Mouse (Mus musculus) CH12.LX (cell line): ENCODE results near the gene Rnf141. TPM values are rescaled to one million over a fixed set of nuclear protein-coding genes. Genes with fewer than 3 reads are reported as not detected.

Experiments
- DNase-seq: peaks from one replicate; pipeline ENCODE4 v3.0.0-alpha.2; 2013; ENCODE audit errors: extremely low read depth
- H3K27ac ChIP-seq: 2 replicates; pipeline ENCODE4 v1.5.1; 2012; ENCODE audit warnings: low read depth, mild to moderate bottlenecking, control low read depth, moderate library complexity; ENCODE audit not compliant: insufficient read depth
- H3K27me3 ChIP-seq: replicated peaks from 2 replicates; pipeline ENCODE3; 2012; ENCODE audit warnings: inconsistent platforms
- H3K36me3 ChIP-seq, 2 experiments: replicated peaks in 1 of 2; 2 replicates each; pipeline versions ENCODE3 to v1.6.1; 2012; ENCODE audit warnings: inconsistent platforms in 1 of 2, low read length in 1 of 2, mild to moderate bottlenecking in 1 of 2, mixed read lengths in 1 of 2, moderate library complexity in 1 of 2; ENCODE audit not compliant: control insufficient read depth in 1 of 2, insufficient read depth in 1 of 2
- H3K4me1 ChIP-seq, 2 experiments: 2 replicates each; pipeline ENCODE4 v1.6.1; 2012; ENCODE audit warnings: inconsistent platforms in 1 of 2, moderate library complexity in 1 of 2; ENCODE audit not compliant: insufficient read depth in 2 of 2, control insufficient read depth in 1 of 2
- H3K4me2 ChIP-seq: 2 replicates; pipeline ENCODE4 v1.6.1; 2012; ENCODE audit warnings: low read depth, mild to moderate bottlenecking, control low read depth; ENCODE audit not compliant: poor library complexity, insufficient read depth, severe bottlenecking
- H3K4me3 ChIP-seq, 3 experiments: fragments of 150-350 bp in 1 of 3; sonication (generic) in 1 of 3; replicated peaks in 1 of 3; 2 replicates each; pipeline versions ENCODE3 to v1.5.1; 2011 to 2012; ENCODE audit warnings: low read depth in 2 of 3, low read length in 2 of 3, mild to moderate bottlenecking in 2 of 3, moderate library complexity in 2 of 3, control low read depth in 1 of 3, improper control_type of control experiment in 1 of 3, inconsistent platforms in 1 of 3, mixed read lengths in 1 of 3; ENCODE audit not compliant: poor library complexity in 1 of 3
- H3K79me2 ChIP-seq: replicated peaks from 2 replicates; pipeline ENCODE4 v1.6.1; 2012; ENCODE audit warnings: mild to moderate bottlenecking, moderate library complexity; ENCODE audit not compliant: control insufficient read depth, poor library complexity, insufficient read depth, severe bottlenecking; ENCODE audit errors: extremely low read depth
- H3K9ac ChIP-seq: 2 replicates; pipeline ENCODE4 v1.6.1; 2012; ENCODE audit warnings: low read depth, mild to moderate bottlenecking, control low read depth, moderate library complexity; ENCODE audit not compliant: insufficient read depth
- H3K9me3 ChIP-seq: replicated peaks from 2 replicates; pipeline ENCODE3; 2012; ENCODE audit warnings: low read length, inconsistent platforms, mixed read lengths
- BHLHE40 ChIP-seq: IDR thresholded peaks from 2 replicates; pipeline ENCODE4 v1.6.1; 2011; ENCODE audit warnings: mild to moderate bottlenecking, low read depth, low read length, improper control_type of control experiment
- CHD1 ChIP-seq: IDR thresholded peaks from 2 replicates; pipeline ENCODE4 v1.6.1; 2012; ENCODE audit warnings: low read depth, low read length, improper control_type of control experiment, inconsistent platforms
- CHD2 ChIP-seq: IDR thresholded peaks from 2 replicates; pipeline ENCODE4 v1.6.1; 2011; ENCODE audit warnings: low read length, improper control_type of control experiment
- CTCF ChIP-seq, 2 experiments: IDR thresholded peaks in 1 of 2; conservative IDR thresholded peaks in 1 of 2; 2 replicates each; pipeline ENCODE4 v1.5.1; 2011 to 2012; ENCODE audit warnings: low read depth in 2 of 2, low read length in 2 of 2, improper control_type of control experiment in 1 of 2, inconsistent platforms in 1 of 2, mild to moderate bottlenecking in 1 of 2, moderate library complexity in 1 of 2
- E2F4 ChIP-seq: IDR thresholded peaks from 2 replicates; pipeline ENCODE4 v1.6.1; 2011; ENCODE audit warnings: low read depth, low read length, improper control_type of control experiment; ENCODE audit not compliant: insufficient replicate concordance
- ELF1 ChIP-seq: IDR thresholded peaks from 2 replicates; pipeline ENCODE4 v1.6.1; 2014; ENCODE audit warnings: low read depth, mild to moderate bottlenecking, inconsistent platforms, low read length, improper control_type of control experiment
- EP300 ChIP-seq: IDR thresholded peaks from 2 replicates; pipeline ENCODE4 v1.6.1; 2011; ENCODE audit warnings: low read length, improper control_type of control experiment
- ETS1 ChIP-seq: conservative IDR thresholded peaks from 2 replicates; pipeline ENCODE4 v1.6.1; 2012; ENCODE audit warnings: low read depth, mild to moderate bottlenecking, inconsistent platforms, low read length, improper control_type of control experiment, moderate library complexity
- GABPA ChIP-seq: IDR thresholded peaks from 2 replicates; pipeline ENCODE4 v1.6.1; 2012; ENCODE audit warnings: low read depth, low read length, improper control_type of control experiment, inconsistent platforms; ENCODE audit not compliant: insufficient replicate concordance
- HCFC1 ChIP-seq: IDR thresholded peaks from 2 replicates; pipeline ENCODE4 v1.6.1; 2012; ENCODE audit warnings: low read depth, mild to moderate bottlenecking, inconsistent platforms, low read length, improper control_type of control experiment
- IRF4 ChIP-seq: IDR thresholded peaks from 2 replicates; pipeline ENCODE4 v1.6.1; 2014; ENCODE audit warnings: low read depth, mild to moderate bottlenecking, inconsistent platforms, low read length, improper control_type of control experiment
- JUN ChIP-seq: IDR thresholded peaks from 2 replicates; pipeline ENCODE4 v1.6.1; 2011; ENCODE audit warnings: low read depth, mild to moderate bottlenecking, low read length, improper control_type of control experiment, moderate library complexity; ENCODE audit not compliant: insufficient read depth
- JUND ChIP-seq: conservative IDR thresholded peaks from 2 replicates; pipeline ENCODE4 v1.6.1; 2011; ENCODE audit warnings: low read depth, low read length, improper control_type of control experiment
- KAT2A ChIP-seq: IDR thresholded peaks from 2 replicates; pipeline ENCODE4 v1.6.1; 2012; ENCODE audit warnings: low read length, improper control_type of control experiment, inconsistent platforms; ENCODE audit not compliant: insufficient replicate concordance
- MAFK ChIP-seq: IDR thresholded peaks from 2 replicates; pipeline ENCODE4 v1.6.1; 2011; ENCODE audit warnings: low read length, improper control_type of control experiment; ENCODE audit not compliant: insufficient replicate concordance
- MAX ChIP-seq: IDR thresholded peaks from 2 replicates; pipeline ENCODE4 v1.6.1; 2011; ENCODE audit warnings: low read length, improper control_type of control experiment
- MAZ ChIP-seq: IDR thresholded peaks from 2 replicates; pipeline ENCODE4 v1.6.1; 2012; ENCODE audit warnings: low read depth, mild to moderate bottlenecking, inconsistent platforms, low read length, improper control_type of control experiment, moderate library complexity
- MXI1 ChIP-seq: IDR thresholded peaks from 2 replicates; pipeline ENCODE4 v1.6.1; 2011; ENCODE audit warnings: mild to moderate bottlenecking, low read depth, low read length, improper control_type of control experiment
- MYC ChIP-seq: IDR thresholded peaks from 2 replicates; pipeline ENCODE4 v1.6.1; 2011; ENCODE audit warnings: low read depth, mild to moderate bottlenecking, improper control_type of control experiment, low read length
- NELFE ChIP-seq: IDR thresholded peaks from 2 replicates; pipeline ENCODE4 v1.6.1; 2011; ENCODE audit warnings: low read depth, low read length, improper control_type of control experiment
- NRF1 ChIP-seq: IDR thresholded peaks from 2 replicates; pipeline ENCODE4 v1.6.1; 2014; ENCODE audit warnings: low read depth, mild to moderate bottlenecking, inconsistent platforms, low read length, improper control_type of control experiment, moderate library complexity
- PAX5 ChIP-seq: IDR thresholded peaks from 2 replicates; pipeline ENCODE4 v1.6.1; 2012; ENCODE audit warnings: low read length, inconsistent platforms, mixed read lengths
- POLR2A ChIP-seq: IDR thresholded peaks from 2 replicates; pipeline ENCODE4 v1.6.1; 2011; ENCODE audit warnings: low read depth, mild to moderate bottlenecking, improper control_type of control experiment, low read length
- POLR2AphosphoS2 ChIP-seq: IDR thresholded peaks from 2 replicates; pipeline ENCODE4 v1.6.1; 2011; ENCODE audit warnings: low read depth, low read length, improper control_type of control experiment
- RAD21 ChIP-seq: IDR thresholded peaks from 2 replicates; pipeline ENCODE4 v1.6.1; 2011; ENCODE audit warnings: low read depth, mild to moderate bottlenecking, low read length, improper control_type of control experiment, moderate library complexity
- RCOR1 ChIP-seq: conservative IDR thresholded peaks from 2 replicates; pipeline ENCODE4 v1.6.1; 2012; ENCODE audit warnings: low read depth, mild to moderate bottlenecking, inconsistent platforms, low read length, improper control_type of control experiment
- SIN3A ChIP-seq: IDR thresholded peaks from 2 replicates; pipeline ENCODE4 v1.6.1; 2012; ENCODE audit warnings: low read length, improper control_type of control experiment, inconsistent platforms
- SMC3 ChIP-seq: IDR thresholded peaks from 2 replicates; pipeline ENCODE4 v1.6.1; 2011; ENCODE audit warnings: low read depth, low read length, improper control_type of control experiment
- TBP ChIP-seq: conservative IDR thresholded peaks from 2 replicates; pipeline ENCODE4 v1.6.1; 2011; ENCODE audit warnings: low read depth, low read length, improper control_type of control experiment
- TCF12 ChIP-seq: IDR thresholded peaks from 2 replicates; pipeline ENCODE4 v1.6.1; 2014; ENCODE audit warnings: low read depth, mild to moderate bottlenecking, inconsistent platforms, low read length, improper control_type of control experiment
- UBTF ChIP-seq: IDR thresholded peaks from 2 replicates; pipeline ENCODE4 v1.6.1; 2012; ENCODE audit warnings: low read depth, mild to moderate bottlenecking, inconsistent platforms, low read length, improper control_type of control experiment, moderate library complexity
- USF1 ChIP-seq: IDR thresholded peaks from 2 replicates; pipeline ENCODE4 v1.6.1; 2014; ENCODE audit warnings: low read depth, mild to moderate bottlenecking, inconsistent platforms, low read length, improper control_type of control experiment
- USF2 ChIP-seq: conservative IDR thresholded peaks from 2 replicates; pipeline ENCODE4 v1.6.1; 2011; ENCODE audit warnings: low read depth, low read length, improper control_type of control experiment
- ZC3H11A ChIP-seq: IDR thresholded peaks from 2 replicates; pipeline ENCODE4 v1.6.1; 2012; ENCODE audit warnings: low read depth, mild to moderate bottlenecking, inconsistent platforms, low read length, improper control_type of control experiment
- ZKSCAN1 ChIP-seq: IDR thresholded peaks from 2 replicates; pipeline ENCODE4 v1.6.1; 2012; ENCODE audit warnings: low read depth, inconsistent platforms, low read length, improper control_type of control experiment, borderline replicate concordance
- ZMIZ1 ChIP-seq: IDR thresholded peaks from 2 replicates; pipeline ENCODE4 v1.6.1; 2012; ENCODE audit warnings: low read depth, mild to moderate bottlenecking, inconsistent platforms, low read length, improper control_type of control experiment
- ZNF384 ChIP-seq: IDR thresholded peaks from 2 replicates; pipeline ENCODE4 v1.6.1; 2012; ENCODE audit warnings: low read depth, low read length, improper control_type of control experiment, inconsistent platforms
- dilution Hi-C: fragments of 300-500 bp; cut with MboI; formaldehyde crosslinking; loops from 2 replicates; pipeline ENCODE4 v1.14.3; 2020; ENCODE audit warnings: low sequenced_read_pairs; ENCODE audit not compliant: extremely low pct_unique_long_range_greater_than_20kb, extremely low pct_ligation_motif_present
- in situ Hi-C: fragments of 300-500 bp; cut with MboI; formaldehyde crosslinking; loops from 3 replicates; pipeline ENCODE4 v1.14.3; 2019; ENCODE audit warnings: low sequenced_read_pairs, low pct_ligation_motif_present, low pct_unique_long_range_greater_than_20kb, mixed read lengths
- polyA plus RNA-seq: library from polyadenylated mRNA; unstranded; fragments of >175 nt; gene quantifications from 2 replicates; pipeline ENCODE4 v1.2.1, GENCODE M21; 2012; ENCODE audit warnings: low read depth; ENCODE audit not compliant: insufficient read length
- total RNA-seq, 2 experiments: library from RNA; depleted of rRNA; stranded (reverse); fragments of 300-350 nt in 1 of 2; fragments of >200 nt in 1 of 2; gene quantifications; 2 replicates each; pipeline ENCODE4 v1.2.3; 2012 to 2014

Gene Rnf141
- 17.1 and 18.1 TPM in 2 replicates for total RNA-seq (2012; rRNA removed)
- total RNA-seq (2014; rRNA removed): 21.5 and 31.5 TPM in 2 replicates
- 16.1 and 18.3 TPM in 2 replicates for polyA plus RNA-seq

DNA sequence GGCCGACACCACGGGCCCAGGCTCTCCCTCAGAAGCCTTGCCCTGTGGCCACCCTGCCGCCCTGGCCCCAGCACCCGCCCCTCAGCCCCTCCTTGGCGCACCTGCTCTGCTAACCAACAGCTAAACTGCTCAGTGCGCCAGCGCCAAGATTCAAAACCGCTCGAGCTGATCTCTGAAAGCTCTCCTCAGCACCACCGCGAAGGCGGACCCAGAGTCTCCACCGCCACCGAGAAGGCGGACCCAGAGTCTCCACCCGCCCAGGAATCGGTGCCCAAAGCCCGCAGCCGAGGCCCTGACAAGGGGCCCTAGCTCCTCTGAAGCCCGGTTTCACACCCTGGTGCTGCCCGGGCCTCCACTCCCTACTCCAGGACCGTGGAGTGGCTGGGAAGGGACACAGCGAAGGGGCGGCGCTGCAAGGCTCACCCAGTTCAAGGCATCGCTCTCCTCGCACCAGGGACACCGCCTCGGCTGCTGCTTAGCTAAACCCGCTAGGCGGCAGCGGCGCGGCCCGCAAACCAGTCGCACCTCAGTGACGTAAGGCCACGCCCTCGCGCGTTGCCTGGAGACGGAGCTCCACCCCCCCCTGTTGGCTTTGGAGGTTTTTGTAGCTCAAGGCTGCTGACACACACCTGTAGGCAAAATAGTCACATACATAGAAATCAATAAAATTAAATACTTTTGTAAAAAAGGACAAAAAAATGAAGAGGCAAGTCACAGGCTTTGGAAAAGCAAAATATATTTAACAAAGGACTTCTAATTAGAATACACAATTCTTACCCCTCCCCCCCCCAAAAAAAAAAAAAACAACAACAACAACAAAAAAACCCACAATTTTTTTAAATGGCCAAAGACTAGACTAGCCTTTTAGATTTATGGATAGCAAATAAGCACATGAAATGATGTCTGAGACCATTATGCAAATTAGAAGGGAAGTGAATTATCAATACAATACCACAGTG, at the start of gene Rnf141:
Rnf141 (minus strand) TSS at position 542 of the 959 bp plus-strand sequence.
- peak within 1 kb of the TSS; percentile 71 to 85 (median 79) for H3K4me3 ChIP-seq
- dilution Hi-C loops: no loop called here
- H3K27me3 ChIP-seq: no peaks in the 10 kb centered on the region
- TF ChIP-seq GABPA: no peak
- TF ChIP-seq NRF1: peak; percentile 59
- TF ChIP-seq PAX5: no peak
- TF ChIP-seq HCFC1: peak; percentile 84
- no peak for TF ChIP-seq ETS1
- TF ChIP-seq USF2: no peak
- no peak for TF ChIP-seq RCOR1
- peak; percentile 97 for TF ChIP-seq MXI1
- TF ChIP-seq IRF4: peak; percentile 41
- peak; percentile 77; the same call in 1 of the 2 replicates for TF ChIP-seq NELFE
- TF ChIP-seq JUND: no peak
- peak; percentile 44 for TF ChIP-seq SMC3
- no peak for TF ChIP-seq EP300
- TF ChIP-seq TCF12: peak; percentile 75
- TF ChIP-seq CHD1: no peak
- peak in 1 of 2 experiments; percentile 73; a peak in 2 of 4 replicates for TF ChIP-seq CTCF (conservative IDR thresholded peaks at IDR 0.05 in 1 of 2, IDR thresholded peaks at IDR 0.05 in 1 of 2; ENCODE audit: low read depth in 2 of 2, low read length in 2 of 2)
- no peak for TF ChIP-seq MAFK
- no peak for TF ChIP-seq USF1
- no peak for TF ChIP-seq E2F4
- TF ChIP-seq MYC: no peak
- no peak for TF ChIP-seq BHLHE40
- TF ChIP-seq POLR2AphosphoS2: no peak
- peak; percentile 75 for TF ChIP-seq ZNF384
- 0 out of 2 replicates have a peak, but pooled peaks have one; percentile 85 for TF ChIP-seq SIN3A
- peak; percentile 41; the same call in 1 of the 2 replicates for TF ChIP-seq KAT2A
- no peak for TF ChIP-seq ZMIZ1
- no peak for TF ChIP-seq ZC3H11A
- TF ChIP-seq UBTF: peak; percentile 83; the same call in 1 of the 2 replicates
- no peak for TF ChIP-seq TBP
- no peak for TF ChIP-seq ZKSCAN1
- peak; percentile 61; the same call in 1 of the 2 replicates for TF ChIP-seq MAX
- no peak; the same call in none of the 2 replicates for TF ChIP-seq RAD21
- peak; percentile 63 for TF ChIP-seq ELF1
- no peak for TF ChIP-seq JUN
- TF ChIP-seq CHD2: no peak
- TF ChIP-seq MAZ: peak; percentile 93
- TF ChIP-seq POLR2A: peak; percentile 79

More for the DNA sequence above, at the start of gene Rnf141:
- H3K9me3 ChIP-seq: peaks cover 2% of the 10 kb centered on the region
- peaks cover 3% of the 10 kb centered on the region for H3K79me2 ChIP-seq
- peak within 1 kb of the TSS; percentile 48 for H3K27ac ChIP-seq
- H3K4me2 ChIP-seq: peak within 1 kb of the TSS; percentile 76
- peak; percentile 96 for DNase-seq
- in situ Hi-C loops: no loop called here
- H3K4me1 ChIP-seq: peaks cover 3 to 26% of the 10 kb centered on the region in 2 experiments
- peaks cover 0 to 4% of the 10 kb centered on the region in 2 experiments for H3K36me3 ChIP-seq
- peak within 1 kb of the TSS; percentile 50 for H3K9ac ChIP-seq
